Mouse (Mus musculus): Measurements from ENCODE around the gene Gm28035. TPM values are rescaled to one million over a fixed set of nuclear protein-coding genes. Genes with fewer than 3 reads are reported as not detected.

Gene Gm28035
- not detected for polyA plus RNA-seq (2014; fragmentation: Illumina TruSeq; extraction: RNeasy Lipid Tissue Mini Kit (QIAGEN cat#74804); ENCODE audit: low replicate concordance)

GRCm38 (mm10) chr2:30240267-30240666 is at the start of gene Gm28035:
Gm28035 (plus strand) TSS chr2:30240567.

GRCm38 (mm10) chr2:30205629-30206357 is 34.6 kb upstream of the Gm28035 start, which contains the start of gene Kyat1:
Kyat1 (minus strand) TSS chr2:30205847.

GRCm38 (mm10) chr2:30237199-30237880 is 3.0 kb upstream of the Gm28035 start, which contains the start of gene Lrrc8a:
Lrrc8a (plus strand) TSS chr2:30237715.

GRCm38 (mm10) chr2:30265767-30266253 is 25.4 kb downstream of the Gm28035 start, which contains the start of gene Phyhd1:
Phyhd1 (plus strand) TSS chr2:30266203.

GRCm38 (mm10) chr2:30280743-30281142 is 40.4 kb downstream of the Gm28035 start, which contains the start of gene Gm28038:
Gm28038 (plus strand) TSS chr2:30281043.

GRCm38 (mm10) chr2:30286192-30287026 is 46.0 kb downstream of the Gm28035 start, which contains the start of the genes Dolk and Nup188:
Dolk (minus strand) TSS chr2:30286334.
Nup188 (plus strand) TSS chr2:30286397.

Other genes with a start within 250 kb of the Gm28035 start
- not detected for gene Wdr34, start 191.7 kb upstream of the Gm28035 start, polyA plus RNA-seq (2014; fragmentation: Illumina TruSeq; extraction: RNeasy Lipid Tissue Mini Kit (QIAGEN cat#74804); ENCODE audit: low replicate concordance)
- gene Set, start 183.2 kb upstream of the Gm28035 start, polyA plus RNA-seq (2014; fragmentation: Illumina TruSeq; extraction: RNeasy Lipid Tissue Mini Kit (QIAGEN cat#74804); ENCODE audit: low replicate concordance) = 219 TPM
- not detected for gene Pkn3, start 162.9 kb upstream of the Gm28035 start, polyA plus RNA-seq (2014; fragmentation: Illumina TruSeq; extraction: RNeasy Lipid Tissue Mini Kit (QIAGEN cat#74804); ENCODE audit: low replicate concordance)
- 3.9 TPM for gene Zdhhc12, start 146.9 kb upstream of the Gm28035 start, polyA plus RNA-seq (2014; fragmentation: Illumina TruSeq; extraction: RNeasy Lipid Tissue Mini Kit (QIAGEN cat#74804); ENCODE audit: low replicate concordance)
- 2.1 TPM for gene Zer1, start 116.0 kb upstream of the Gm28035 start, polyA plus RNA-seq (2014; fragmentation: Illumina TruSeq; extraction: RNeasy Lipid Tissue Mini Kit (QIAGEN cat#74804); ENCODE audit: low replicate concordance)
- 10.1 TPM for gene Tbc1d13, start 106.8 kb upstream of the Gm28035 start, polyA plus RNA-seq (2014; fragmentation: Illumina TruSeq; extraction: RNeasy Lipid Tissue Mini Kit (QIAGEN cat#74804); ENCODE audit: low replicate concordance)
- not detected for gene Endog, start 69.1 kb upstream of the Gm28035 start, polyA plus RNA-seq (2014; fragmentation: Illumina TruSeq; extraction: RNeasy Lipid Tissue Mini Kit (QIAGEN cat#74804); ENCODE audit: low replicate concordance)
- gene Spout1, start 62.1 kb upstream of the Gm28035 start, polyA plus RNA-seq (2014; fragmentation: Illumina TruSeq; extraction: RNeasy Lipid Tissue Mini Kit (QIAGEN cat#74804); ENCODE audit: low replicate concordance) = 0.30 TPM
- 0.48 TPM for gene Kyat1, start 34.7 kb upstream of the Gm28035 start, polyA plus RNA-seq (2014; fragmentation: Illumina TruSeq; extraction: RNeasy Lipid Tissue Mini Kit (QIAGEN cat#74804); ENCODE audit: low replicate concordance)
- gene Lrrc8a, start 2.9 kb upstream of the Gm28035 start, polyA plus RNA-seq (2014; fragmentation: Illumina TruSeq; extraction: RNeasy Lipid Tissue Mini Kit (QIAGEN cat#74804); ENCODE audit: low replicate concordance) = 1.5 TPM
- 0.74 TPM for gene Phyhd1, start 25.6 kb downstream of the Gm28035 start, polyA plus RNA-seq (2014; fragmentation: Illumina TruSeq; extraction: RNeasy Lipid Tissue Mini Kit (QIAGEN cat#74804); ENCODE audit: low replicate concordance)
- not detected for gene Gm28038, start 40.5 kb downstream of the Gm28035 start, polyA plus RNA-seq (2014; fragmentation: Illumina TruSeq; extraction: RNeasy Lipid Tissue Mini Kit (QIAGEN cat#74804); ENCODE audit: low replicate concordance)
- gene Dolk, start 45.8 kb downstream of the Gm28035 start, polyA plus RNA-seq (2014; fragmentation: Illumina TruSeq; extraction: RNeasy Lipid Tissue Mini Kit (QIAGEN cat#74804); ENCODE audit: low replicate concordance) = 5.9 TPM
- gene Nup188, start 45.8 kb downstream of the Gm28035 start, polyA plus RNA-seq (2014; fragmentation: Illumina TruSeq; extraction: RNeasy Lipid Tissue Mini Kit (QIAGEN cat#74804); ENCODE audit: low replicate concordance) = 6.1 TPM
- 1.0 TPM for gene Sh3glb2, start 118.8 kb downstream of the Gm28035 start, polyA plus RNA-seq (2014; fragmentation: Illumina TruSeq; extraction: RNeasy Lipid Tissue Mini Kit (QIAGEN cat#74804); ENCODE audit: low replicate concordance)
- 1.3 TPM for gene Miga2, start 123.7 kb downstream of the Gm28035 start, polyA plus RNA-seq (2014; fragmentation: Illumina TruSeq; extraction: RNeasy Lipid Tissue Mini Kit (QIAGEN cat#74804); ENCODE audit: low replicate concordance)
- gene Dolpp1, start 151.7 kb downstream of the Gm28035 start, polyA plus RNA-seq (2014; fragmentation: Illumina TruSeq; extraction: RNeasy Lipid Tissue Mini Kit (QIAGEN cat#74804); ENCODE audit: low replicate concordance) = 3.9 TPM
- 14.2 TPM for gene Crat, start 175.2 kb downstream of the Gm28035 start, polyA plus RNA-seq (2014; fragmentation: Illumina TruSeq; extraction: RNeasy Lipid Tissue Mini Kit (QIAGEN cat#74804); ENCODE audit: low replicate concordance)
- gene Ptpa, start 175.5 kb downstream of the Gm28035 start, polyA plus RNA-seq (2014; fragmentation: Illumina TruSeq; extraction: RNeasy Lipid Tissue Mini Kit (QIAGEN cat#74804); ENCODE audit: low replicate concordance) = 2.2 TPM
- not detected for gene Ier5l, start 233.7 kb downstream of the Gm28035 start, polyA plus RNA-seq (2014; fragmentation: Illumina TruSeq; extraction: RNeasy Lipid Tissue Mini Kit (QIAGEN cat#74804); ENCODE audit: low replicate concordance)